Mouse (Mus musculus) lung, postnatal 10 days (tissue): Measurements from ENCODE around the gene Cfap65.

ENCODE experiments used
- DNase-seq: peaks from one replicate; pipeline ENCODE4 v3.0.0; 2021

The Cfap65 gene

DNA sequence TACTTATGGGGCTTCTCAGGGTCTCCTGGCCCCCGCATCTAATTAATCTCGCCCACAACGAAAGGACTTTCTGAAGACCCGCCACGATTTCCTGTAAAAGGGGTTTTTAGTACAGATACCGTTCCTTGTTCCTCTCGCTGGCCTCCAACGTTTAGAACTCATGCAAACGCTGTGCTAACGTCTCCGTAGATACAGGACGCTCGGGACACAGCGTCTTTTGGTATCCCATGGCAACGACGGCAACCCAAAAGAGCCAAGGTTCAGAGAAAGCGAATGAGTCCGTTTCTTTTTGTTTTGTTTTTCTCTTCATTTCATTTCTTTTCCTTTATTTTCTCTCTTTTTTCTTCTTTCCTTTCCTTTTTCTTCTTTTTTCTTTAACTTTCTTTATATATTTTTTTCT, at the start of gene Cfap65:
Gene Cfap65, minus strand, starts transcription at position 198 of the 400 bp plus-strand sequence.
- DNase-seq: peak; percentile 30

DNA sequence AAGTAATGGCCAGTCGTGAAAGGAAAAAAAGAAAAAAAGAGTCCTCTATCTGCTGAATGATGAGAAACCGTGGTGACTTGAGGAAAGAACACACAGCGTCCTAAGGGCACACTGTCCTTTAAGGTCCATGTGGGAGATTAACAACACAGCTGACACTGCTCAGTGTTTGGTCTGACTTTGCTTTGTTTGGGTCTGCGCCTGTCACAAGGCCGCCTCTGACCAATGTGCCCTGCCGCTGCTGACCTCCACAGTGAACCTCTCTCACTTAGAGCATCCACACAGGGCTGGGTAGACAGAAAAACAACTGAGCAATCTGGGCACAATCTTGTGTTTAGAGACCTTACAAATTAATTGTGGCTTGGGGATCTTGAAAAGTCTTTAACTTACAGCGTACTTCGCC, 41.6 kb upstream of the Cfap65 start:
- DNase-seq: no peak

DNA sequence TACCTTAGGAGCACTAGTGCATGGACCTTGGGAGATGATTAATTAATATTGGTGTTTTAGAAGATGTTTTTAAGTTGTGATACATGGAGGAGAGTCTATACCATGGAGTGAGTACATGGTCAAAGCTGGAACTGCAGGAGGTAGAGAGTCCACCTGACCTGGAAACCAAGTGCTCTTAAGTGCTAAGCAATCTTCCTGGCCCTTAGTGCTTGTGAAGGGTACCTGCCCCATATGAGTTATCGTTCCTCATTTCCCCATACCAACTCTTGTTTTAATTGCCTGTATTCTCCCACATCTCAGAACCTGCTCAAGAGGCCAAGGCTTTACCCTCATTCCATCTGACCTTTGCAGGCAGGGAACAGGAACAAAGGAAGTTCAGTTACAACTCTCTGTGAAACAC, 40.5 kb upstream of the Cfap65 start:
- DNase-seq: no peak

DNA sequence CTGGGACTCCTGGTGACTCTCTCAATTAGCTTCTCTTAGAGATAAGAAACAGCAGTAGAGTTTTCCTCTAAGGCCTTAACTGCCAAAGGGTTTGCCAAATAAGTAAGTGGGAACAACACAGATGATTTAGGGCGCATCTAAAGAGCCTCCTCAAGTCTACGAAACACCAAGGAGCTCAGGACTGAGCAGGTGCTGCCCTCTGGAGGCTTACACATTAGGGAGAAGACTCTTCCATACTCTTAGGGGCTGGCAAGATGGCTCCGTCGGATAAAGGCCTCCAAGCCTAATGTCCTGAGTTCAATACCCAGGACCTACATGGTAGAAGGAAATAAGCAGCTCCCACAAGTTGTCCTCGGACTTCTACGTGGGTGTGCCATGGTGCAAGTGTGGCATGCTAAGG, 38.2 kb upstream of the Cfap65 start:
- no peak for DNase-seq

DNA sequence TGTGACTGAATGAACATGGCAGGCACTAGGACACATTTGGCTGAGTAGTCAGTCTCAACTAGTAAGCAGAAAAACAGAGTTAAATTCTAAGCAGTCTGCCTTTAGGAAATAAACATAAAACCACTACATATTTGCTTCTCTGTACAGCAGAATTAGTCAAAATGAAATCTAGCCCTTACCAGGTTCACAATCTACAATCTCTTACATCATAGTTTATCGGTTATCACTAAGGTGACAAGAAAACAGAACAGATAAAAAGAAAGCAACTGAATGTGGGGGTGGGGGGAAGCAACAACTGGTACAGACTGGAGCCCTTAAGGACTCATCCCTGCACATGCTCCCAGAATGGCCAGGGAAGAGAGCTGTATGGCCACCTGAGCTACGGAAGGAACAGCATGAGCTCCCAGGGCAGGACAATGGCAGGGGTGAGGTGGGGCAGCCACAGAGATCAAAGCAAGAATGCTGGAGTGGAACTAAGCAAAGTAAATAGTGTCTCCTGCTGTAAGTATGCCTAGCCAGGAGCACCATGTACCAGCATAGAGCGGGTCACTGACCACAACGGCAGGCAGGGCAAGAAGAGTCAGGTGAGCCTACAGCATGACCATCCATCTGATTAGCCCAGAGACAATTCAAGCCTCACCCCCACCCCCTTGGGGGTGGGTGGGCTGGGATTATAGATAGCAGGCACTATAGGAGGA, 36.1 kb upstream of the Cfap65 start:
- peak; percentile 28 for DNase-seq

DNA sequence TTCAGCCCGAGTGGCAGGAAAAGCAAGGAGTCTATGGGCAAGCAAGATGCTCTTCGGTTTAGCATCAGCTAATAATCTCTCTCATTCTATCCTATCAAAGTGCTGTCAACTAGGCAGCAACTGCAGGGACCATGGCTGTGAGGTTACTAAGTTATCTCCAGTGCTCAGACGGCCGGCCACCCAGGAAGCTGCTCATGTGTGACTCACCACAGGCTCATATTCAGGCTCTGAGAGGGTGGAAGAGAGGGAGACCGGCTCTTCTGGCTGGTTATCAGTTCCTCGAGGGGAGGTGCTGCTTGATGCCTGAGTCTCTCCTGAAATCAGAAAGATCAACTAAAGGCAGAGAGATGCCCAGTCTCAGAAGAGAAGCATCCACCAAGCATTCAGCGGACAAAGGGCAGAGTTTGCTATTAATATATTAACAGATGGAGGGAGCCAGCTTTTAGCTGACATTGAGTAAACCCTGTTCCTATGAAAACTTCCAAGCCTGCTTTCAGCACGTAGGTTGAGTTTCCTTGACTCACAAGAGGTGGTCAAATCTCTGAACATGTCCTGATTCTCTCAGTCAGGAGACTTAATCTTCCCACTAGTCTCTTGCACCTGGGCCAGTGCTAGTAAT, 32.7 kb upstream of the Cfap65 start:
- no peak for DNase-seq

DNA sequence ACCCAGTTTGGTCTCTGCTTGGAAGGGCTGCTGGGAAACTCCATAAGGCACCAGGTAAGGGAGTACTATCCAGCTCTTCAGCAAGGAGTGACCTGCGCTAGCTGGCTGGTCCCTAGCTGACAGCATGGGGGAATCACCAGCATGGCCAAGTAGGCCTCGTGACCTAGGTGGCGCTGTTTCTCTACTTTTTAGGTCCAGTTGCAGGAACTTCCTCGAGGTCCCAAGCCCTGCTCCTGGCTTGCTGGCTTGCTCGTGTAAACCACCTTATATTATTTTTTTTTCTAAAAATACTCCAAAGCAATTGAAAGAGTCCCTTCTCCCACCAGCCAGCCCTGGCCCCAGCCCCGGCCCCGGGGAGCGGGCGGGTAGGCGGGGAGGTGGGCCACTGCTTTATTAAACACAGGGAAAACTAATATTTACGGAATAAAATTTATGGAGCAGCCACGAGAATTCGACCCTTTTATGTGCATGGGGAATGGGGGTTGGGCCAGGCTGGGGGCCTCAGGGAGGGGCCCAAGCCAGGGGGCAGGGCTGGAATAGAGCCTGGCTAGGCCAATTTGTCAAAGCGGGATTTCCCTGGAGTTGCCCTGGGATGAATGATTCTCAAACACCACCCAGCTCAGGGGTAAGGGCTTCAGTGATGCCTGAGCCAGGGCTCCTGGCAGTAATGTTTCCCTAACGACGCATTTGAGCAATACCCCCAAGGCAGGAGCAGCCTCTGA, 29.3 kb upstream of the Cfap65 start:
- DNase-seq: peak; percentile 87

DNA sequence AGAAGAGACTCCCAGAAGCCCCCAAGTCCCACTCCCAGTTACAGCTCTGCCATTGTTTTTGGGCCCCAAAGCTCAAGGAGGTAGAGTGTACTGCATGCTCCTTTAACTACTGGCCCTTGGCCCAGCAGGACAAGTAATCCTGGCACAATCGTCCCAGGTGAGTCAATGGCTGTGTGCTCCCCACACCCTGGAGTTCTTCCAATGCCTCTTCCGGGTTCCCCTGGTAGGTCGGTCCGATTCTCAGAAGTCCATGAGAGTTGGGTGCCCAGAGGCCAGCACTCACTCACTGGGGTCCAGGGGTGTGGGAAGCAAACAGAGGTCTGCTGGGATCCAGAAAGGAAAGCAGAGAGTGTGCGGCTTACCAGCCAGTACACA, 27.4 kb upstream of the Cfap65 start:
- DNase-seq: no peak

DNA sequence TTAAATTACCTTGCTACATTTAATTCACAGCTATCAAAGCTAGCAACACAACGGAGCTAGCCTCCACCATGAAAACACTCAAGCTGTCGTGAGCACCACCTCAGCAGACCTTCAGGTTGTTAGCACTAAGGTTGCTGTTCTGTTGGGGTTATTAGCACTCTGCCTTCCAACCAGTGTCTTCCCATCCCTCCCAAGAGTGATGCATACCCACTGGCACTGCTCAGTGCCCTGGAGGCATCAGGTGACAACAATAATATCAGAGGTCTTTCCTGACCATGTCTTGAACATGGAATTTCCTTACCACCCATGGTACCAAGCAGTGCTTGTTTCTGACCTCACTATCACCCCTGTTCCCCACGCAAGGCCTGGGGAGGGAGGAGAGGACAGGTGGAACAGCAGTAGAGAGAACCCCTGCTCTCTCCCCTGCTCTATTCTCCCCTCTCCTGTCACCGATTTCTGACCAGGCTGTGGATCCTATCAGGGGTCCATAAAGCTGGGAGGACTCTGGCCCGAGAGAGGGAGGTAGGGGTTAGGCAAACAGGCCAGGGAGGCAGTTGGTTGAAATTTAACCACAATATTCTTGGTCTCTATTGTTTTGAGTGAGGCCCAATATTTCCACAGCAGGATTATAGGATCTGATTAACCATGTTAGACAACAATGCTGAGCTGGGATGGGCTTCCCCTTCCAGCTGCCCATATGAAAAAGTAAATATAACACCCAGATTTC, 26.9 kb upstream of the Cfap65 start:
- DNase-seq: no peak

DNA sequence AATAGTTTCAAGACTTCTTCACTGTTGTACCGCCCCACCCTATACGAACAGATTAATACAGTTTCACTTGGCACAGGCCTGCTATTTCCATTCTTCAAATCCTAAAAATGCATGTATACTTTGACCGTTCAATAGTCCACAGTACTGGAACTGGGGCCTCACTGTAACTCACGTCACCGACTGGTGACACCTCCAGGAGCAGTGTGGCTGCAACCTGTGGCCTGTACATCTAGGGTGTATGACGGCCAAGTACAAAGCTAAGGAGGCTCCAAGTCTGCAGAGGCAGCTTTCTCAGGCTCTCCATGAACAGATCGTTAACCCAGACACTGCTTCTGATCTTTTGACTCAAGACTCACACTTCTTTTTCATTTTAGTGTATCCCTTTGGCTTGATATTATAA, 26.3 kb upstream of the Cfap65 start:
- DNase-seq: no peak

DNA sequence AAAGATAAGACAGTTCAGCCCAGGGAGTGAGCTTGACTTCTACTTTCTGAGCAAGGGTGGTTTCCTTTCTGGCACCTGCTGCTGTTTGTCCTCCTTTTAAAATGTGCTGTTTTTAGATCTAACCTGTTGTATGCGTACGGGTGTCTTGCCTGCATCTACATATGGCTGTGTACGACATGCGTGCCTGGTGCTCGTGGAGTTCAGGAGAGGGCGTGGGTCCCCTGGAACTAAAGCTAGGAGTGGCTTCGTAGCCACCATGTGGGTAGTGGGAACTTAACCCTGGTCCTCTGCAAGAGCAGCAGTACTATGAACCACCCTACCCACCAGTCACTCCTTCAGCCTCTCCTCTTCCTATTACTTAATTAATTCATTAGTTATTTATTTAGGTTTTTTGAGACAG, 24.7 kb upstream of the Cfap65 start:
- DNase-seq: no peak

DNA sequence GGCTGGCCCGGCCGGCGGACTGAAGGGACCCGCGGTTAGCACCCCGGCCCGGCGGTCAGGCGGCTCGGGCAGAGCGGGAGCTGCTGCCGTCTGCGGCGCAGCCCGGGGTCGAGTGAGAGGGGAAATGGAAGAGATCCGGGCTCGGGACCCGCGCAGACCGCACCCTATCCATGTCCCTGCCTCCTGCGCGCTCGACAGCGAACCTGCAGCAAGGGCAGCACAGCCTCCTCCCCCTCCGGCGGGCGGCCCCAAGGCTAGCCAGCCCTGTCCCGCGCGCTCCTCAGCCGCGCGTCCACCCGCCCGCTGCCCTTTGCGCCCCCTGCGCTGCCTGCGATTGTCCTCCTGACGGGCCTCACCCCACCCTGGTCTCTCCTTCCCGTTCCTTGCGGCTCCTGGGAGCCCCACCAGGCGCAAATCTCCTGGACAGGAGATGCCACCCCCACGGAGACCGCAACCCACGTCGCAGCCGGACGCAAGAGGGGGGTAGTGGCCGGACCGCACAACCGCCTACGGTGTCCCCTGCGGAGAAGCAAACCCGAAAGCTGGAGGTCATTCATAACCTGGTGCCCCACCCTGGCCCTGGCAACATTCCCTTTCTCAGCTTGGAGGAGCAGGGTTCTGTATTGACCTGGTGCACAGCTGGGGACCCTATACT, 16.3 kb upstream of the Cfap65 start, which contains the start of gene Ihh:
Gene Ihh, minus strand, starts transcription at position 117 of the 655 bp plus-strand sequence.
- no peak for DNase-seq

DNA sequence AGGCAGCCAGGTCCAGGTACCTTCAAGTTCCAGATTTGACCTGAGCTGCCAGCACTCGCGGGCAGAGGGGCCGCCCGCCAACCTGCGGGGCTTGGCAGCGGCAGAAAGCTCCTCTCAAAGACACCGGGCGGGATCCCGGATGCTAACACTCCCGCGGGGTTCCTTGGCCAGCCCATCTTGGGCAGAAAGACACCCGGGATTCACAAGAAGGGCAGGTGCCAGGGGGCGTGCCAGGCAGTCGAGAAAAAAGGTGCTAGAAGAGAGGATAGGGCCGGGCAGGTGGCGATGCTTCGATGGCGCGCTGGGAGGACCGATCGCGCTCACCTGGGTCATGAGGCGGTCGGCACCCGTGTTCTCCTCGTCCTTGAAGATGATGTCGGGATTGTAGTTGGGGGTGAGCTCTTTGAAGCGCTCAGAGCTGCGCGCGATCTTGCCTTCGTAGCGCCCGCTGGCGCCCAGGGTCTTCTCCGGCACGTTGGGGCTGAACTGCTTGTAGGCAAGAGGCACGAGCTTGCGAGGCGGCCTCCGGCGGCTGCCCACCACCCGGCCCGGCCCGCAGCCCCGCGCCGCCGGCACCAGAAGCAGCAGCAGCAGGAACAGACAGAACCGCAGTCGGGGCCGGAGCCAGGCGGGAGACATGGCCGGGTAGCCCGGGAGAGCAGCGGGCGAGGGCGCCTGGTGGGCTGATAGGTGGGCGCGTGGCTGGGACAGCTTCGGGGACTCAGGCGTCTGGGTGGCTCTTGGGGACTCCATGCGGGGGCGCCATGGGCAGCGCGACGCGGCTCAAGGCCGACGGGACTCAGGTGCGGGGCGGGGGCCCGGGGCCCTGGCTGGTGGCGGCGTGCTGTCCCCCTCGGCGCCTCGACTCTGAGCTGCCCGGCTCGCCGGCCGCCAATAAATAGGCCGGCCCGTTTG, 15.4 kb upstream of the Cfap65 start:
- no peak for DNase-seq

DNA sequence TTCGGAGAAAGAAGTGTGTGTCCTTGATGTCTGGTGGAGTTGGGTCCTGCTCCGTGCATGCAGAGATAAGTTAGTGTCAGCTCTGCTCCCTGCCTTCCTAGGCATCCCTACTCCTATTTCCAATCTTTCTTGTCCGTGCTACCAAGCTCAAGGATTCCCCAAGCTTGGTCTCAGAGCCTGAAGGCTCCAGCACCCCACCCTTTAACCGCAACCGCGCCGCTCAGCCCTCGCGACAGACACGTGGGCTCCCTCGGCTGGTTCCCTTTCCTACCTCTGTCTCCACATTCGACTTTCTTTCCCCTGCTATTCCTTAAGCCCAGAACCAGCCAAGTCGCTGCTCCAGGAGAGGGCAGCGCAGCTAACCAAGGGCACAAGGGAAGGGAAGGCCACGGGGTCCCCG, 14.7 kb upstream of the Cfap65 start:
- DNase-seq: no peak

DNA sequence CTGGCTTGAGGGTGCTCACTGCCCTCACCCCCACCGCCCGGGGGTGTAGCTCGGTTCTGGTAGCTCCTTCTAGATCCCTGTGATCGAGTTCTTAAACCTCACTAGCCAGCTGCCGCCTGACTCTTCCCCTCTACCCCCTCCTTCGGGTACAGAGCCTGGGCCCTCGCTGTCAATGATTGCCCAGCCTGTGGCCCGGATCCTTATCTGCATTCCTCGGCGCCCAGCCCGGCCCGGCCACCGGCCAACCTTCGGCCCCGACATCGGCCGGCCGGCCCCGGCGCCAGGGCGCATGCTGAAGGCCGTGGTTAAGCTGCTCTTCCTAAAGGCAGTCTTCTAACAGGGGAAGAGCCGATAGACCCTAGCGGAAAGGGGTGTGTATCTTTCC, 14.3 kb upstream of the Cfap65 start:
- peak; percentile 54 for DNase-seq

DNA sequence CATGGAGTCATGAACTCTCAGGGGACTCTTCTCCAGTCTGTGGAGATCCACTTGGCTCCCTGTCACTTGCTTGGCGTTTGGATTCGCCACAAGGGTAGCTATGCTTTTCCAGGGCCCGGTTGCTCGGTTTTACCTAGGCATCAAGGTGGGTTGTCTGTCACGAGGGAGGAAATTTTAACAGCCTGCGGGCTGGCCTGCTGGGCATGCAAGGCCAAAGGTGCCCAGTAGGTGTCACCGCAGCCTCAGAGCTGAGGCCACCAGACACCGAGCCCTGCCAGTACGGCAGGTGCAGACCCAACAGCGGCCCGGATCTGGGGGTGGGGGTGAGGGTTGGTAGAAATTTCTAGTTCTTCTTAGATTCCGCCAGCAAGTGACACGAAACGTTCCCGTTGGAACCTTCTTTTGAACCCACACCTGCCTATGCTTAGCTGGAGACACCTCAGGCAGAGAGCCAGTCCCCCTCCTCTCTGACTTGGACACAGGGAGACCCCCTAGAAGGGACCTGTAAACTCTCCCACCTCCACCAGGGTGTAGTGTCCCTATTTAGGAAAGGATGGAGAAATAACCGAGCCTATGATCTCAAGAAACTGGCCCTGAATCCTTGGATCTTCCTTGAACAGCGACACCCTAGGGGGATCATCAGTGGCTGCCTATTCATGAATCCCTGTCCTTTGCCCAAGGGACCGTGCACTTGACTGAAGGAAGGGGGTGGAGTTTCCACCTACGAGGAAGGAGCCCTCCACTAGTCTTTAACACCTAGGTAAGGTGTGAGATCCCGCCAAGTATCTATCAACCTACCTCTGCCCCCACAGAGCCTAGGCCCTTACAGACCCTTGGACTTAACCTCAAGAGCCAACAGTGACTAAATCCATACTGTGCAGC, 13.6 kb upstream of the Cfap65 start:
- peak; percentile 65 for DNase-seq

DNA sequence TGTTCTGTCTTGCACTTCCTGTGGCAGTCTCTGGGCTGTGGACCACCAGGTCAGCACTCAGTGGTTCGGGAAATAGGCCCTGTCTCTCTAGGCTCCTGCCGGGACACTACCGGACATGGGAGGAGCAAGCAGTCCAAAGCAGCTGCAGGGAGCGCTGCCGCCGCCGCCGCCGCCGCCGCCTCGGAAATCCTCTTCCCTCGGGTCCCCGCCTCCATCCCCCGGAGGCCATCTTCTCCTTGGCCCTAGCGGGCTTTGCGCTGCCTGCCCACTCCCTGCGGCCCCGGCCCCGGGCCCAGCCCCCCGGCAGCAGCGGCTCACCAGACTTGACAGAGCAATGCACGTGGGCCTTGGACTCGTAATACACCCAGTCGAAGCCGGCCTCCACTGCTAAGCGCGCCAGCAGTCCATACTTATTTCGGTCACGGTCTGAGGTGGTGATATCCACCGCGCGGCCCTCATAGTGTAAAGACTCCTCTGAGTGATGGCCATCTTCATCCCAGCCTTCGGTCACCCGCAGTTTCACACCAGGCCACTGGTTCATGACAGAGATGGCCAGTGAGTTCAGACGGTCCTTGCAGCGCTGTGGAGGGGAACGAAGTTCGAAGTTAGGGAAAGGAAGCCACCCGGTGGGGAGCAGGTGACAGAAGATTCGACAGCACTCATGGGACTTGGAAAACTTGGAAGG, 12.7 kb upstream of the Cfap65 start:
- peak; percentile 50 for DNase-seq

DNA sequence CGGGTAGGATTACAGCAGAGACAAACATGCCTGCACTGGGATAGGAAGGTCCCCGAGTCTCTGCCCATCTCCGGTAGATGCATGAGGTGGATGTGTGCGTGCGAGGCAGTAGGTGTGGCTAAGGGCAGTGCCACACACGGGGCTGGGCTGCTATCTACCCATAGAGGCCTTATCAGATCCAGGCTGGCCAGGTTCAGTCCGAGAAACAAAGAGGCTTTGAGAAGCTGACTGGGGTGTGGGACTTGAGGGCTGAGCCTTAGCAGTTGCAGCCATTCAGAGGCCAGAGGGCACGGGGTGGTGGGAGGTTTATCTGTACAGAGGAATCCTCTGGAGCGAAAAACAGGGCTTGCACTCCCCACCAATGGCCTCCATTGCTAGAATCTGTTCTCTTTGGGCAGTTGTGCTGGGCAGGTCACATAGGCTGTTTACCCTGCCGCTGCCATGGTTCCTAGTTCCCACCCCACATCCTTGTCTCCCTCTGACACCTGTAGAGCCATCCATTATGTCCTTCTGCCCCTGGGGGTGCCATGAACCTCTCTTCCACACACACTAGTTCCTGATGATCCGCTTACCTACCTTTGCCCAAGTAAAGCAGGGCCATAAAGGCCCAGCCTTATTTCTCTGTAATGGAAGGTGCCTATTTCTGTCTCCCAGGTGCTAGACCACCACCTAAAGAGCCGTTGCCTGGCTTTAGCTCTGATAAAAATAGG, 6.4 kb upstream of the Cfap65 start:
- no peak for DNase-seq

DNA sequence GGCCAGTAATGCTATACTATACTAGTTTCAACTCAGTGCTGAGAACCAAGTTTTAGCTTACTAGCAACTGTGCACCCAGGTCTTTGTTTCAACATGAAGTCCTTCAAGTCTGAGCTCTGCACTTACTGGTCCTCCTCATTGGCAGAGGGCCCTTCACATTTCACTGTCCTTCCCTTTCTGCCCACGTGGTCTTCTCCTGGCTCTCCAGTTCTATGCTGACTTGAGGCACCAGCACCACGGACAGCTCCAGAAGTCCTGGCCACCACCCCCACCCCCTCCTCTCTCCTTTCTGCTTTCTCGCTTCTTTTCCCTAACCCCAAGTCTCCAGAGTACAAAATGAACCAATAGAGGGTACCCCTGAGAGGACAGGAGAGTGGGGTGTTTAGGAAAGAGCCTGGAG, 4.4 kb upstream of the Cfap65 start:
- DNase-seq: peak; percentile 45
